Mouse (Mus musculus) lung, postnatal 0 days (tissue): ENCODE measurements around the gene Gpr179.

Experiments used
- CTCF ChIP-seq: IDR thresholded peaks from 2 replicates; pipeline ENCODE4 v1.5.1; 2016; ENCODE audit warnings: antibody characterized with exemption, mild to moderate bottlenecking
- EP300 ChIP-seq: IDR thresholded peaks from 2 replicates; pipeline ENCODE4 v1.6.1; 2016; ENCODE audit warnings: antibody characterized with exemption, mild to moderate bottlenecking, control low read depth

DNA sequence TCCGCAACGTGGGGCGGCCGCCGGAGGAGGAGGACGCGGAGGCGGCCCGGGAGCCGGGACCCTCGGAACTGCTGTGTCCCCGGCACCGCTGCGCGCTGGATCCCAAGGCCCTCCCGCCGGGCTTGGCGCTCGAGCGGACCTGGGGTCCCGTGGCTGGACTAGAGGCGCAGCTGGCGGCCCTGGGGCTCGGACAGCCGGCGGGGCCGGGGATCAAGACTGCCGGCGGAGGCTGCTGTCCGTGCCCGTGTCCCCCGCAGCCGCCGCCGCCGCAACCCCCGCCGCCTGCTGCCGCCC, 10.7 kb upstream of the Gpr179 start:
- TF ChIP-seq EP300 = no peak
- no peak for TF ChIP-seq CTCF
